Mouse (Mus musculus) liver, adult 2 months (tissue): ENCODE measurements around the gene Tspo2.

Source experiments
- CTCF ChIP-seq: fragments of 200-500 bp; IDR thresholded peaks from 2 replicates; pipeline ENCODE4 v1.5.1; 2011; ENCODE audit warnings: low read depth, low read length, control low read depth
- POLR2A ChIP-seq: fragments of 200-500 bp; IDR thresholded peaks from 2 replicates; pipeline ENCODE4 v1.6.1; 2011; ENCODE audit warnings: low read length, control low read depth; ENCODE audit not compliant: insufficient read depth; ENCODE audit errors: extremely low read depth

GRCm38 (mm10) chr17:48479952-48480351 lies 28.6 kb upstream of the Tspo2 start:
- no peak for TF ChIP-seq POLR2A
- TF ChIP-seq CTCF, result no peak
